Mouse (Mus musculus): ENCODE measurements at regions not wholly inside any gene's neighbourhood (a gene's known extent, or its start where the extent isn't known, plus 50 kb on each side); places are given as distances from the start of the nearest gene placed in this dataset.

DNA sequence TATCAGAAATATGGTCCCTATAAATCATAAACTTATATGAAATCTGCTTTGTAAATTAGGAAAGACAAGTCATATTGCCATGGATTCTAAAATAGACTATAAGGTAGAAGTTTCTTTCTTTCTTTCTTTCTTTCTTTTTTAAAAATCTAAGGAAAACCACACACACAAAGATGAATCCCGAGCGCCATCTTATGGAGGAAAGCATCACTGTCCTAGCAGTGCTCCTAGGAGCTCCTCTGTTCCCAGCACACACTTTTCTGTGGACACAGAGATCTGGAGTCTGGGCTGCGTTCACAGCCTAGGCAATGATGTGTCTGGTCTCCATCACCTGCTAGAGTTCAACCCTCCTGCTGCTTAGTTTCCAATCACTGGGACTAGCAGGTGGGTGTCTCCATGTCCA, 65.2 kb upstream of the Slc22a22 start:
- DNase-seq, result no peak

DNA sequence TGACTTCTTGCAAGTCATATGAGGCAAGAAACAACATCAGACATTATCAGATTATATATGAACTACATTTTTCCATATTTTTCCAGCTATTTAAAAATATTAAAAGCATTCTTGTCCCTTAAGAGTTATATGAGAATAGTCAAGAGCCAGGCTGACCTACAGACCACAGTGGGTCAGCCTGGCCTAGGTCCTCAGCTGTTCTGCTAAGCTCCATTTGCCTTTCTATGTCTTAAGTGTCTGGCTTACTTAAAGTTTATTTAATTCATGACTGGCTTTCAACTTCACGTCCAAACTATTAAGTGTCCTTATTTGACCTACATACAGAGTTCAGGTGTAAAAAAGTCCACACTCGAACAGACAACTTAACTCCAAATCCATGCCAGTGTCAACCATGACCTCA, 58.1 kb upstream of the Slc22a22 start:
- no peak for DNase-seq
